Mouse (Mus musculus) CD4-positive, CD25-positive, alpha-beta regulatory T cell, adult 9 weeks (primary cell): Measurements from ENCODE around the gene Arpc1a. TPM values are rescaled to one million over a fixed set of nuclear protein-coding genes. Genes with fewer than 3 reads are reported as not detected.

Experiments used
- polyA plus RNA-seq: library from polyadenylated mRNA; unstranded; fragments of 100-300 nt; shearing (Covaris generic); gene quantifications from one replicate; pipeline ENCODE4 v1.2.1, GENCODE M21; 2017

Gene Arpc1a
- polyA plus RNA-seq = 109 TPM

GRCm38 (mm10) chr5:145083632-145084451, at the start of gene Arpc1a, which contains the start of gene Kpna7:
Arpc1a (plus strand) TSS chr5:145083830.
Kpna7 (minus strand) TSS chr5:145084030.

DNA sequence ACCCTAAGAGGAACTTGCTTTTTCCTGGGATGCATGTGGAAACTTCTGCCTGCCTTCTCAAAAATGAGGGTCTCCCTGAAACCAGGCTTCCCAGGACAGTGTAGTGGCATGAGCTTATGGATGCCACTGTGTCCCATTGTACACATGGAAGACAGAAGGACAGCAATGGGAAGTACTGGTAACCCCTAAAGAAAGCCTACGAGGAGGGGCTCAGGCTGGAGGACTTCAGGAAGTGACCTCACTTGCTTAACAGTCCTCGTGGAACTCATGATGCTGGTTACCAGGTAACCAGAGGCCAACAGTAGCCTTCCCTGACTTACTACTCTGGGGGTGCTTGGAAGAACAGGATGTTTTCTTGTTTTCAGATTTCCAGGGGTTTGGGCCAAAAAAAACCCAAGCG, 40.9 kb upstream of the Arpc1a start, which contains the start of gene 1700018F24Rik:
1700018F24Rik (plus strand) TSS at position 301 of the 400 bp plus-strand sequence.

GRCm38 (mm10) chr5:145114071-145114605, 30.5 kb downstream of the Arpc1a start, which contains the start of gene Arpc1b:
Arpc1b (plus strand) TSS chr5:145114215.

GRCm38 (mm10) chr5:145139571-145140519, 56.2 kb downstream of the Arpc1a start, which contains the start of the genes Pdap1 and Bud31:
Pdap1 (minus strand) TSS chr5:145140238.
Bud31 (plus strand) TSS chr5:145140362.

Other genes with a start within 250 kb of the Arpc1a start
- gene Smurf1, start 118.0 kb upstream of the Arpc1a start, polyA plus RNA-seq = 3.6 TPM
- not detected for gene Gm4871, start 51.1 kb upstream of the Arpc1a start, polyA plus RNA-seq
- not detected for gene 1700018F24Rik, start 40.8 kb upstream of the Arpc1a start, polyA plus RNA-seq
- gene Kpna7, start 200 bp downstream of the Arpc1a start, polyA plus RNA-seq = not detected
- 1,330 TPM for gene Arpc1b, start 30.4 kb downstream of the Arpc1a start, polyA plus RNA-seq
- gene Pdap1, start 56.4 kb downstream of the Arpc1a start, polyA plus RNA-seq = 56.0 TPM
- gene Bud31, start 56.5 kb downstream of the Arpc1a start, polyA plus RNA-seq = 232 TPM
- gene Ptcd1, start 83.3 kb downstream of the Arpc1a start, polyA plus RNA-seq = 34.3 TPM
- 32.3 TPM for gene Cpsf4, start 83.4 kb downstream of the Arpc1a start, polyA plus RNA-seq
- 488 TPM for gene Atp5j2, start 108.2 kb downstream of the Arpc1a start, polyA plus RNA-seq
- 30.7 TPM for gene Zkscan14, start 118.0 kb downstream of the Arpc1a start, polyA plus RNA-seq
- 10.9 TPM for gene Zkscan5, start 120.7 kb downstream of the Arpc1a start, polyA plus RNA-seq
- gene Zfp655, start 147.9 kb downstream of the Arpc1a start, polyA plus RNA-seq = 62.6 TPM
- 0.97 TPM for gene Zscan25, start 196.7 kb downstream of the Arpc1a start, polyA plus RNA-seq